Mouse (Mus musculus) megakaryocyte-erythroid progenitor cell, adult 5 weeks (primary cell): Measurements from ENCODE around the gene A630076J17Rik. TPM values are rescaled to one million over a fixed set of nuclear protein-coding genes. Genes with fewer than 3 reads are reported as not detected.

ENCODE experiments used
- polyA plus RNA-seq: library from polyadenylated mRNA; stranded (reverse); fragments of >175 nt; gene quantifications from 2 replicates; pipeline ENCODE4 v1.2.3, GENCODE M21; 2012

The A630076J17Rik gene
- polyA plus RNA-seq = not detected in 2 replicates

GRCm38 (mm10) chr3:107230527-107230926 is at the start of gene A630076J17Rik:
TSS of gene A630076J17Rik (plus strand) at chr3:107230614.

GRCm38 (mm10) chr3:107182756-107183155 is 47.7 kb upstream of the A630076J17Rik start, which contains the start of gene Kcna10:
TSS of gene Kcna10 (plus strand) at chr3:107183056.

GRCm38 (mm10) chr3:107221608-107222007 is 8.8 kb upstream of the A630076J17Rik start, which contains the start of gene Cym:
TSS of gene Cym (minus strand) at chr3:107221732.

GRCm38 (mm10) chr3:107239607-107240006 is 9.2 kb downstream of the A630076J17Rik start, which contains the start of gene Prok1:
TSS of gene Prok1 (minus strand) at chr3:107239707.

GRCm38 (mm10) chr3:107278479-107279269 is 48.3 kb downstream of the A630076J17Rik start, which contains the start of gene Lamtor5:
TSS of gene Lamtor5 (plus strand) at chr3:107278858.

Other genes with a start within 250 kb of the A630076J17Rik start
- 16.9 and 31.1 TPM in 2 replicates for gene Kcna3, start 194.4 kb upstream of the A630076J17Rik start, polyA plus RNA-seq
- not detected in 2 replicates for gene Kcna2, start 129.5 kb upstream of the A630076J17Rik start, polyA plus RNA-seq
- not detected in 2 replicates for gene Kcna10, start 47.6 kb upstream of the A630076J17Rik start, polyA plus RNA-seq
- gene Cym, start 8.9 kb upstream of the A630076J17Rik start, polyA plus RNA-seq = not detected in 2 replicates
- 0.14 TPM in 1 of 2 replicates, not detected in the other for gene Prok1, start 9.1 kb downstream of the A630076J17Rik start, polyA plus RNA-seq
- gene Lamtor5, start 48.2 kb downstream of the A630076J17Rik start, polyA plus RNA-seq = 25.0 and 38.0 TPM in 2 replicates
- gene Slc16a4, start 60.6 kb downstream of the A630076J17Rik start, polyA plus RNA-seq = 0.04 TPM in 1 of 2 replicates, not detected in the other
- gene Rbm15, start 103.1 kb downstream of the A630076J17Rik start, polyA plus RNA-seq = 8.8 and 10.2 TPM in 2 replicates
- 0.02 TPM in 1 of 2 replicates, not detected in the other for gene Kcnc4, start 228.9 kb downstream of the A630076J17Rik start, polyA plus RNA-seq